Mouse (Mus musculus): ENCODE measurements around the gene Ctrb1.
A peak's percentile ranks its signal among the peaks of the same experiment; 100 is the strongest.
"Not testable (repeated sequence)": the region's sequence is repeated elsewhere in the genome, so short reads cannot be mapped to it uniquely, and the experiment has no call there.

Ctrb1 gene

DNA sequence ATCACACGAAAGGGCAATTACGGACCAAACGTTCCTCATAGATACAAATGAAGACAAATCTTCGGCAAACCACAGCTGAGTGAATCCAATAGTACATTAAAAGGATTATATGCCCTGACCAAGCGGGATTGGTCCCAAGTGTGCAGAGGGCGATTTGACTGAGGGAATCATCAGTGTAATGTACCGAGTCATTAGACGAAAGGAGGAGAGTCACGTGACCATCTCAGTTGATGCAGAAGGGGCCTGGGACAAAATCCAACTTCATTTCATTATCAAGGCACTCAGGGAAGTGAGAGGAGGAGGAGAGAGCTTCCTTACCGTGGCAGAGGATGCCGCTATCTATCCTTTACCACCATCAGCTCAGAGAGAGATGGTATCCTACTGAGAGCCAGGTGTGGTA lies 9.7 kb downstream of the Ctrb1 start:
- no peak for DNase-seq (ENCODE audit: low read depth, low spot score)

GRCm38 (mm10) chr8:111680423-111681028 lies 10.3 kb downstream of the Ctrb1 start:
- peak; percentile 87 for DNase-seq (ENCODE audit: low read depth, low spot score)

DNA sequence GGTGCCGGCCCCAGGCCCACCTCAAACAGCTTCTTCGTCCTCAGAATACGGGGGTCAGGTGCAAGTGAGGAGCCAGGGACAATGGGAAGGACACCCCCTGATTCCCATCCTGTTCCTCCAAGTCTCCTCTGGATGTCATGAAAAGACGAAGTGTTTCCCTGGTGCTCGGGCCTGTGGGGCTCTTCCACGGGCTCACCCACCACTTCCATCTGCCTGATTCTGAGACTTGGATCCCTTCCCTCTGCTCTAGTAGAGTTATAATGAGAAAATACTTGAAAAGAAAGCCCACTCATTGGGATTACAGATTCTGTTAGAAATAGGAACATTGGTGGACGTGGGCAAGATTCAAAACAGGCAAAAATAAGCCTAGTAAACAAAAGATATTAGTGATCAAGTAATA lies 12.0 kb downstream of the Ctrb1 start:
- no peak for DNase-seq (ENCODE audit: low read depth, low spot score)

GRCm38 (mm10) chr8:111678111-111678510 lies 12.7 kb downstream of the Ctrb1 start:
- DNase-seq (ENCODE audit: low read depth, low spot score): peak; percentile 63

- peak; percentile 43 for DNase-seq (ENCODE audit: low read depth, low spot score)
Observed at GRCm38 (mm10) chr8:111676237-111676636, 14.6 kb downstream of the Ctrb1 start.

- no peak for DNase-seq (ENCODE audit: low read depth, low spot score)
Observed at GRCm38 (mm10) chr8:111666751-111667150, 24.1 kb downstream of the Ctrb1 start.

DNA sequence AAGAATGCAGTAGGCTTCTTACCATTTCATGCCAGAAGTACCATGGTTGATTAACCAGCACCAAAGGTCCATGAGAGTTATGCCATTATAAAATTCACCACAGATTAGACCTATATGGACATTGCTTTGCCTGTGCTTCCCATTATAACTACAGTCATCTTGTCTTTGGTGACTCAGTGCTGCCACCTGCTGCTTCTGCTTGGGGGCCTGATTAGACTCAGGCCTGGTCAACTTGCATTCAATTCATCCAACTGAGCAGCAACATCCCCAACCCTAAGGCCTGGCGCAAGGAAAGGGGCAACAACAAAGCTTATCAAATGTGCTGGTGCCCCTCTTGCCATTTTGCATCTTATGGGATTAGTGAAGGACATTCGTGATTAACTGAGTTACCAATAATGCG lies 28.3 kb downstream of the Ctrb1 start:
- DNase-seq (ENCODE audit: low read depth, low spot score): no peak

DNA sequence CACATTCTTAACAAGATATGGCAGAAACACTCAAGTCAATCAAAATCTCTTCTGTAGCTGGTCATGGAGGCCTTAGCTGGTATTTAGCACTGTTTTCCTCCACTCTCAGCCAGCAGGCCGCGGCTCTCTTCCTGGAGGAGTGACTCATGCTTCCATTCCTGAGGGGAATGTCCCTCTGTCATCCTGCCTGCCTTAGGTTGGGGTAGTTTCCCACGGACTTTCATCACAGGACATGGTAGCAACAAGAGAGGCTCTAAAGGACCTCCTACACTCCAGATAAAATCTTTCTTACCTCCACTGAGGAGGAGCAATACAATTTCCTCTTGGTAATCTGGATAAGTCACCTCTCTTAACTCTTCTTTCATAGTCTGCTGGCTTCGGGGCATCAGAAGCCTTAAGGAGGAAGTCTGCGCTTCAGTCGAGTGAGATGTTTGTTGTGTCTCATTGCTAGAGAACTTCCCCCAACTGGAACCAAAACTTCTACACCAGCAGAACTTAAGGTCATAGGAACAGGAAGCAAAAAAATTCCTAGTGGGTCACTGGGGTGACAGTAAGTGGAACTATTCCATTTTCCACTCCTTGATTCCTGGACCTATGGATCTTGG lies 31.9 kb downstream of the Ctrb1 start:
- no peak for DNase-seq (ENCODE audit: low read depth, low spot score)

DNA sequence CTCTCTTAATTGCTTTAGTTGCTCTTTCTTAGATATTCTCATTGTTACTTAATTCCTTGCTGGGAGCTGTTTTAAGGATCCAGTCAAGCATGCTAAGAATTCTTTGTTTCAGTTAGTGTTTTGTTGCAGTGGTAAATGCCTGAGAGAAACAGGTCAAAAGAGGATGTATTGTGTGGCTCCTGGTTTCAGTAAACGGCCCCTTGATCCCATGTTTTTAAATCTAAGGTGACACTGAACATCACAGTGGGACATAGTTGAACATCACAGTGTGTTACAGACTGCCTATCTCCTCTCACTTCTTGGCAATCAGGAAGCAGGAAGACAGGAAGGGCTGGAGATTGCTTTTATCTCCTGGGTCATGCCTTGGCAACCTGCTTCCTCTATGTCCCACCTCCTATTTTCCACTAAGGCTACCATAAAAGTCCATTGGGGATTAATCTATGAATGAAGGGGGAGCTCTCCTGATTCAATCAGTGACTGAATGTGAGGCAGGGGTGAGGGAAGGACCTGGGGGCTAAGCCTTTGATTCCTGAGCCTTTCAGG lies 33.4 kb downstream of the Ctrb1 start:
- DNase-seq (ENCODE audit: low read depth, low spot score): no peak

GRCm38 (mm10) chr8:111653524-111653923 lies 37.3 kb downstream of the Ctrb1 start:
- DNase-seq (ENCODE audit: low read depth, low spot score): no peak

DNA sequence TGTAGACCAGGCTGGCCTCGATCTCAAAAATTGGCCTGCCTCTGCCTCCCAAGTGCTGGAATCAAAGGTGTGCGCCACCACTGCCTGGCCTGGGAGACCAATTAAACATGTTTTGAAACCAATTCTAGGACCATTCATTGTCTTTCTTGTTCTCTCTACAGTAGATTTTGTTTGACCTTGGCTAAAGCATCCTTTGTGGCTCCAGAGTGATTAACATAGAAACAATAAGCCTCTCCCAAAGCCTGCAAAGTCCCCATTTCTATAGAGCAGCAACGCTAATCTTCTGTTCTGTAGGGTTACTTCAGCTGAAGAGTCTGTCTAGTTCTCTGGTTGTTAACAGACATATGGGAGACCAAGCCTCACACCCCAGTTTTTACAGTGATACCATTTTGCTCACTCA lies 40.2 kb downstream of the Ctrb1 start:
- DNase-seq (ENCODE audit: low read depth, low spot score): no peak

GRCm38 (mm10) chr8:111648834-111649233 lies 42.0 kb downstream of the Ctrb1 start:
- DNase-seq (ENCODE audit: low read depth, low spot score): peak; percentile 54

DNA sequence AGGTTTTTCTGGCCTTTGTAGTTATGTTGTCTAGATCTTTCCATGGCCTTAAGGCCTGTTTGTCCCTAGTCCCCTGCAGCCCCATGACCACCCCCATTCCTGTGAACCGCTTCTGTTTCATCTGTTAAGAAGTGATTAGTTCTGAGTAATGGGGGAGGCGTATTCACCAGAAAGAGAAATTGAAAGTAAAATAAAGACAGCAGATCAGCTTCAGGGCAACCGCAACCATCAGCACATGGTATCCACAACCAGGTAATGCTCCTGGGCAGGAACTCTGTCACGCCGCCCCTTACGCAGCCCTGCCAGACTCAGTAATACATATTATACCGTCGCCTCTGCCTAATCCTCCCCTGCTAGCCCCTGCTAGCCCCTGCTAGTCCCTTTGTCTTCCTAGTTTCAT lies 45.1 kb downstream of the Ctrb1 start:
- no peak for DNase-seq (ENCODE audit: low read depth, low spot score)

GRCm38 (mm10) chr8:111644286-111645051 lies 46.3 kb downstream of the Ctrb1 start:
- not testable (repeated sequence) for DNase-seq (ENCODE audit: low read depth, low spot score)

- peak; percentile 90 for DNase-seq (ENCODE audit: low read depth, low spot score)
Observed at GRCm38 (mm10) chr8:111643264-111644141, 47.3 kb downstream of the Ctrb1 start, which contains the start of gene Zfp1. Gene Zfp1, plus strand, starts transcription at chr8:111643401.

GRCm38 (mm10) chr8:111642939-111643263 lies 47.9 kb downstream of the Ctrb1 start:
- DNase-seq (ENCODE audit: low read depth, low spot score): no peak

DNA sequence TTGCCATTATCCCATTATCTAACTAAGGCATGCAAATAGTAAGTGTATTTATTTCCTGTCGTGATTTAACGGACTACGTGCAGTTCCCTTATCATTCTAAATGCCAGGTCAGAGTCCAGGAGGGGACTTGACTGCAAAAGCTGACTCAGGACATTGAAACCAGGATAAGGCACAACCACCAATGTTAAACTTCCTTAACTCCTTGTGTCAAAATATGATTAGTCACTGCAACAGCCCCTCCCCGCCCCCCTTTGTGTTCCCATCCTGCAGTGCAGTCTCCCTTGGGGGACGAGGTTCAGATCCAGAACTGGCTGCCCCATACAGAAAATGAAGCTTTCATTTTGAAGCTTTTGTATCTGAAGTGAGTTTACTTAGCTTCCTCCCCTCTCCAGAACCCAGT lies 48.3 kb downstream of the Ctrb1 start:
- no peak for DNase-seq (ENCODE audit: low read depth, low spot score)

DNA sequence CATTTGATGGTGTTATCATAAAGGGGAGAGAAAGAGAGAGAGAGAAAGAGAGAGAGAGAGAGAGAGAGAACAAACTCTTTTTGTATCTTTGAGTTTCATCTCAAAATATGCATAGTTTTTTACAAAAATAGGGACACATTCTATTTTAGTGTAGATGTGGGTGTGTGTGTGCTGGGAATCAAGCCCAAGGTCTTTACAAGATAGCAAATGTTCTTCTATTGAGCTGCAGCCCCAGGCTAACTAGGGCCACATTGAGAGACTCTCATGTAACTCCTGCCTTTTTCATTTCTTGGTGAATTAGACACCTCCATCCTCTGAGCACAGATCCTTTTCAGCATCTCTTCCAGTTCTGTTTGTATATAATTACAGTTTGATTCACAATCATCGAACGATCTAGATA lies 49.7 kb downstream of the Ctrb1 start:
- DNase-seq (ENCODE audit: low read depth, low spot score): no peak

DNA sequence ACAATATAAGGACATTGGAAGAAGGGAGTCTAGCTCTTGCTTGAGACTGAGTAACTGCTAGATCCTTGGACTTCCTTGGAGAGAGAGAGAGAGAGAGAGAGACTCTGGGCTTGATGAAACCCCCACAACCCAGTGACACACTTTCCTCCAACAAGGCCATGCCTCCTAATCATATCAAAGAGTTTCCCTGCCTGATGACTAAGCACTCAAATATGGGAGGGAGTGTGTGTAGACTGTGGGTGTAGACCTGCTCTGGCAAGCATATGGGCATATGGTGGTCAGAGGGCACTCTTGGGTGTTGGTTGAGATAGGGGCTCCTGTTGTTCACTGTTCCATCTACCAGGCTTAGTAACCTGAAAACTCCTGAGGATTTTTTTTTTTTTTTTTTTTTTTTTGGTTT lies 52.7 kb downstream of the Ctrb1 start:
- DNase-seq (ENCODE audit: low read depth, low spot score): no peak
